ENCODE assay signal across 8 mouse cellular contexts in genomic region chr1:180256866-180257265, GRCm38 (mm10). TPM values are rescaled to one million over a fixed set of nuclear protein-coding genes. Genes with fewer than 3 reads are reported as not detected.
A peak's percentile ranks its signal among the peaks of the same experiment; 100 is the strongest.
DNase-seq lines count a peak whose midpoint lies in the region; ATAC-seq lines count a peak whose summit lies in the region.

No protein-coding gene starts in this region.

- H3K4me3 ChIP-seq in heart, embryonic 15.5 days: peak overlapping the region; percentile 83
- peak overlapping the region; percentile 74 for H3K4me3 ChIP-seq in embryonic facial prominence, embryonic 10.5 days
- H3K4me3 ChIP-seq in hindbrain, embryonic 13.5 days: peak overlapping the region; percentile 89
- peak overlapping the region; percentile 82 for H3K4me3 ChIP-seq in midbrain, embryonic 13.5 days (replicated peaks)

- H3K27me3 ChIP-seq in heart, embryonic 15.5 days: no peaks in the 10 kb centered on the region
- H3K27me3 ChIP-seq in embryonic facial prominence, embryonic 10.5 days (replicated peaks; ENCODE audit: low read depth, poor library complexity, severe bottlenecking): peaks cover 25% of the 10 kb centered on the region
- H3K27me3 ChIP-seq in hindbrain, embryonic 13.5 days: peaks cover 12% of the 10 kb centered on the region
- H3K27me3 ChIP-seq in midbrain, embryonic 13.5 days: peaks cover 16% of the 10 kb centered on the region

- H3K27ac ChIP-seq in heart, embryonic 15.5 days: peak overlapping the region; percentile 81
- H3K27ac ChIP-seq in embryonic facial prominence, embryonic 10.5 days (replicated peaks): no peak overlapping the region
- H3K27ac ChIP-seq in hindbrain, embryonic 13.5 days: peak overlapping the region; percentile 80; the same call in 1 of the 2 replicates
- H3K27ac ChIP-seq in midbrain, embryonic 13.5 days: no peak overlapping the region

- DNase-seq in heart, postnatal 14 days: no peak
- DNase-seq in embryonic facial prominence, embryonic 10.5 days (ENCODE audit: low spot score): no peak
- no peak for DNase-seq in Muller cell, postnatal 12 days (ENCODE audit: inconsistent ontology term)
- DNase-seq in layer of hippocampus, postnatal 25 days (ENCODE audit: extremely low spot score in 1 of 2, low spot score in 1 of 2): no peak
- DNase-seq in left cerebral cortex, adult 18-20 months (ENCODE audit: low spot score in 2 of 2): no peak

- H3K36me3 ChIP-seq in heart, embryonic 15.5 days: no peaks in the 10 kb centered on the region
- H3K36me3 ChIP-seq in embryonic facial prominence, embryonic 10.5 days (replicated peaks): no peaks in the 10 kb centered on the region
- H3K36me3 ChIP-seq in hindbrain, embryonic 13.5 days: no peaks in the 10 kb centered on the region
- no peaks in the 10 kb centered on the region for H3K36me3 ChIP-seq in midbrain, embryonic 13.5 days

- 62% methylated on average over 4 of the region's 4 CpGs for WGBS in heart, embryonic 15.5 days
- WGBS in embryonic facial prominence, embryonic 10.5 days: 64% methylated on average over 4 of the region's 4 CpGs
- 71% methylated on average over 4 of the region's 4 CpGs for WGBS in hindbrain, embryonic 13.5 days
- WGBS in midbrain, embryonic 13.5 days: 65% methylated on average over 4 of the region's 4 CpGs

- intact Hi-C loops in heart, postnatal 14 days (cut with DNase I): no loop called here

- peak overlapping the region; percentile 87 for H3K4me2 ChIP-seq in heart, embryonic 15.5 days
- peak overlapping the region; percentile 97 for H3K4me2 ChIP-seq in hindbrain, embryonic 13.5 days
- H3K4me2 ChIP-seq in midbrain, embryonic 13.5 days (replicated peaks): peak overlapping the region; percentile 96

- ATAC-seq in heart, embryonic 15.5 days (replicated peaks; ENCODE audit: insufficient number of reproducible peaks, insufficient read depth, low FRiP score, low read depth): no peak
- no peak for ATAC-seq in hindbrain, embryonic 13.5 days (ENCODE audit: low FRiP score)
- ATAC-seq in midbrain, embryonic 13.5 days: no peak

- peak overlapping the region; percentile 58; the same call in 1 of the 2 replicates for H3K9ac ChIP-seq in heart, embryonic 15.5 days
- peak overlapping the region; percentile 92; the same call in 1 of the 2 replicates for H3K9ac ChIP-seq in hindbrain, embryonic 13.5 days
- peak overlapping the region; percentile 88 for H3K9ac ChIP-seq in midbrain, embryonic 13.5 days (replicated peaks)

- peaks cover 17% of the 10 kb centered on the region for H3K4me1 ChIP-seq in heart, embryonic 15.5 days (replicated peaks)
- H3K4me1 ChIP-seq in embryonic facial prominence, embryonic 10.5 days: peaks cover 18% of the 10 kb centered on the region
- peaks cover 22% of the 10 kb centered on the region for H3K4me1 ChIP-seq in hindbrain, embryonic 13.5 days (replicated peaks)
- peaks cover 10% of the 10 kb centered on the region for H3K4me1 ChIP-seq in midbrain, embryonic 13.5 days (replicated peaks)

- no peaks in the 10 kb centered on the region for H3K9me3 ChIP-seq in heart, embryonic 15.5 days (replicated peaks)
- H3K9me3 ChIP-seq in embryonic facial prominence, embryonic 10.5 days: no peaks in the 10 kb centered on the region
- H3K9me3 ChIP-seq in hindbrain, embryonic 13.5 days: no peaks in the 10 kb centered on the region
- no peaks in the 10 kb centered on the region for H3K9me3 ChIP-seq in midbrain, embryonic 13.5 days

RNA-seq across cellular contexts. Expression of gene Psen2, which starts 6.4 kb away (rescaled TPM):
- polyA plus RNA-seq in heart, embryonic 15.5 days (2015; fragmentation: Nextera tagmentation; extraction: Ambion mirVana): 14.9 and 17.4 TPM in 2 replicates
- total RNA-seq in heart, postnatal 14 days (2021): 10 to 100 TPM; 12.0 to 13.0 TPM
- polyA plus RNA-seq in embryonic facial prominence, embryonic 10.5 days (2016; fragmentation: Nextera tagmentation; extraction: Ambion mirVana): 7.1 and 7.2 TPM in 2 replicates
- 11.5 and 12.3 TPM in 2 replicates for polyA plus RNA-seq in hindbrain, embryonic 13.5 days (2015; fragmentation: Nextera tagmentation; extraction: Ambion mirVana)
- 10.7 and 11.1 TPM in 2 replicates for polyA plus RNA-seq in midbrain, embryonic 13.5 days (2015; fragmentation: Nextera tagmentation; extraction: Ambion mirVana)
- 10 to 100 TPM; 19.5 to 25.4 TPM for total RNA-seq in layer of hippocampus, postnatal 25 days (2021)
- 10 to 100 TPM; 18.4 to 19.7 TPM for total RNA-seq in left cerebral cortex, adult 18-20 months (2021)

RNA-seq across cellular contexts. Expression of gene Coq8a, which starts 57.5 kb away (rescaled TPM):
- 55.3 and 66.7 TPM in 2 replicates for polyA plus RNA-seq in heart, embryonic 15.5 days (2015; fragmentation: Nextera tagmentation; extraction: Ambion mirVana)
- total RNA-seq in heart, postnatal 14 days (2021): 100 to 1,000 TPM; 741 to 790 TPM
- polyA plus RNA-seq in embryonic facial prominence, embryonic 10.5 days (2016; fragmentation: Nextera tagmentation; extraction: Ambion mirVana): 1.7 and 2.6 TPM in 2 replicates
- 2.4 and 2.9 TPM in 2 replicates for polyA plus RNA-seq in hindbrain, embryonic 13.5 days (2015; fragmentation: Nextera tagmentation; extraction: Ambion mirVana)
- 2.2 and 2.6 TPM in 2 replicates for polyA plus RNA-seq in midbrain, embryonic 13.5 days (2015; fragmentation: Nextera tagmentation; extraction: Ambion mirVana)
- 10 to 100 TPM; 63.2 to 71.5 TPM for total RNA-seq in layer of hippocampus, postnatal 25 days (2021)
- total RNA-seq in left cerebral cortex, adult 18-20 months (2021): 10 to 100 TPM; 54.1 to 54.2 TPM

Comparison
In these comparisons a context has a peak if more than half of its experiments do, and no peak if none do; other contexts are left out.
1. H3K27ac ChIP-seq: peak in heart, embryonic 15.5 days (single experiment) and hindbrain, embryonic 13.5 days (single experiment); none in embryonic facial prominence, embryonic 10.5 days (single experiment) and midbrain, embryonic 13.5 days (single experiment).
2. RNA of gene Coq8a, which starts 57.5 kb away (polyA plus RNA-seq): 55.3 to 66.7 TPM in heart, embryonic 15.5 days; 2.4 to 2.9 TPM in hindbrain, embryonic 13.5 days, 2.2 to 2.6 TPM in midbrain, embryonic 13.5 days and 1.7 to 2.6 TPM in embryonic facial prominence, embryonic 10.5 days; every median in the first group is over 10 times any median in the second.
3. Peak in every context shown above with its lines, with median percentiles within 50 percentile points of each other: H3K4me2 ChIP-seq, H3K4me3 ChIP-seq and H3K9ac ChIP-seq.